Mouse (Mus musculus) forebrain, embryonic 16.5 days (tissue): ENCODE results near the gene Nkx1-2. TPM values are rescaled to one million over a fixed set of nuclear protein-coding genes. Genes with fewer than 3 reads are reported as not detected.
A peak's percentile ranks its signal among the peaks of the same experiment; 100 is the strongest.

Source experiments
- ATAC-seq: fragments of 200-750 bp; cut with Nextera tagmentation; 2 replicates; pipeline ENCODE4 v1.8.0; 2017; ENCODE audit warnings: mild to moderate bottlenecking, moderate library complexity
- H3K27ac ChIP-seq: fragments of 300-500 bp; sonication (generic); 2 replicates; pipeline ENCODE4 v1.5.1; 2014; ENCODE audit warnings: low read length, control low read depth
- H3K27me3 ChIP-seq: fragments of 300-500 bp; sonication (generic); replicated peaks from 2 replicates; pipeline ENCODE4 v1.6.1; 2014; ENCODE audit warnings: low read length; ENCODE audit not compliant: control insufficient read depth, insufficient read depth
- H3K36me3 ChIP-seq: fragments of 300-500 bp; sonication (generic); 2 replicates; pipeline ENCODE4 v1.6.1; 2014; ENCODE audit not compliant: control insufficient read depth, insufficient read depth
- H3K4me1 ChIP-seq: fragments of 300-500 bp; sonication (generic); replicated peaks from 2 replicates; pipeline ENCODE4 v1.6.1; 2014; ENCODE audit warnings: low read length; ENCODE audit not compliant: control insufficient read depth, insufficient read depth
- H3K4me2 ChIP-seq: fragments of 300-500 bp; sonication (generic); 2 replicates; pipeline ENCODE4 v1.6.1; 2014; ENCODE audit warnings: mild to moderate bottlenecking, low read length, control low read depth
- H3K4me3 ChIP-seq: fragments of 300-500 bp; sonication (generic); replicated peaks from 2 replicates; pipeline ENCODE4 v1.5.1; 2014; ENCODE audit warnings: mild to moderate bottlenecking, low read length, control low read depth
- H3K9ac ChIP-seq: fragments of 300-500 bp; sonication (generic); replicated peaks from 2 replicates; pipeline ENCODE4 v1.6.1; 2014; ENCODE audit warnings: low read depth, low read length, control low read depth
- H3K9me3 ChIP-seq: fragments of 300-500 bp; sonication (generic); 2 replicates; pipeline ENCODE4 v1.6.1; 2016; ENCODE audit warnings: low read length; ENCODE audit not compliant: control insufficient read depth
- WGBS: fragments of 180-500 bp; shearing (Covaris S2); extraction: QIAGEN DNeasy Blood & Tissue Kit; methylation state at CpG from one replicate; pipeline ENCODE4 v1.1.7; 2014; 5-methylcytosine and 5-hydroxymethylcytosine counted together
- polyA plus RNA-seq: library from polyadenylated mRNA; unstranded; fragments of >200 nt; fragmentation: Nextera tagmentation; extraction: Ambion mirVana; gene quantifications from 2 replicates; pipeline ENCODE4 v1.2.1, GENCODE M21; 2015

The Nkx1-2 gene
- polyA plus RNA-seq, 1 experiment from 2014 or later: 0.11 TPM

DNA sequence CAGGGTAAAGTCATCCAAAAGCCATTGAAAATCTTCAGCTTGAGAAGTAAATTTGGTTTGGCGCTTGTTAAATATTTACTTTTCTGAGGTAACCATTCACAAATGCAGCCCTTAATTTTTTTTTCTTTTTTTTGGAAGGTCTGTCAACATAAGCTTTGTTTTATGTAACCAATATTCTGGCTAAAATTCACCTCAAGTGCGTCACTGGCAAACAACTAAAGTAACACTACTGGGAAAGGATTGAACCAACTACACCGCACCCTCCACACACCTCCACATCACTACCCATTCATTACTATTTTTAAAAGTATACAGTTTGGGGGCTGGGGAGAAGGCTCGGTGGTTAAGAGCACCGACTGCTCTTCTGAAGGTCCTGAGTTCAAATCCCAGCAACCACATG lies 24.8 kb downstream of the Nkx1-2 start:
- 97% methylated on average over 5 of the region's 5 CpGs for WGBS
- H3K4me2 ChIP-seq: no peak overlapping the region

DNA sequence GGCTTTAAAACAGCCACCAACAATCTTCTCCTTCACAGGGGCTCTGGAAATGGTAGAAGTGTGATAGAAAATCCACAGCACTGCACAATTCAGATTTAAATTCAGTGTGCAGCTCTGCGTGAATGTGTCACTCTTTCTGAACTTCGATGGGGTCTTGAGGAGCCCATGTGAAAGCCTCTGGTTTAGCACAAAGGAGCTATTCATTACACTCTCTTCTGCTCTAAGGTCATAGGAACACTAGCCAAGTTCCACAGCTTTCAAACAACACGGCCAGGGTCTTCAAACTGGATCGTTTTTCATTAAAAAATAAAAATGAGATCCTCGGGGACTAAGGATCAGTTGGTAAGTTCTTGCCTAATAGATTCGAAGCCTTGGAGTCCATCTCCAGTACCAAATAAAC lies 26.2 kb downstream of the Nkx1-2 start:
- no peak for ATAC-seq
- H3K4me1 ChIP-seq: peaks cover 27% of the 10 kb centered on the region
- no peaks in the 10 kb centered on the region for H3K36me3 ChIP-seq
- H3K4me3 ChIP-seq: no peak overlapping the region
- H3K9ac ChIP-seq: no peak overlapping the region
- peak overlapping the region; percentile 43 for H3K27ac ChIP-seq
- WGBS: 7% methylated on average over 6 of the region's 6 CpGs
- no peaks in the 10 kb centered on the region for H3K9me3 ChIP-seq
- H3K27me3 ChIP-seq: no peaks in the 10 kb centered on the region
- no peak overlapping the region for H3K4me2 ChIP-seq

More for the DNA sequence above, 24.8 kb downstream of the Nkx1-2 start:
- Histone ChIP-seq H3K4me3 (no peak overlapping the region), H3K36me3 (no peaks in the 10 kb centered on the region), H3K27me3 (no peaks in the 10 kb centered on the region), H3K9me3 (no peaks in the 10 kb centered on the region), H3K9ac (no peak overlapping the region), H3K27ac (no peak overlapping the region), H3K4me1 (peaks cover 27% of the 10 kb centered on the region)
- ATAC-seq: no peak

DNA sequence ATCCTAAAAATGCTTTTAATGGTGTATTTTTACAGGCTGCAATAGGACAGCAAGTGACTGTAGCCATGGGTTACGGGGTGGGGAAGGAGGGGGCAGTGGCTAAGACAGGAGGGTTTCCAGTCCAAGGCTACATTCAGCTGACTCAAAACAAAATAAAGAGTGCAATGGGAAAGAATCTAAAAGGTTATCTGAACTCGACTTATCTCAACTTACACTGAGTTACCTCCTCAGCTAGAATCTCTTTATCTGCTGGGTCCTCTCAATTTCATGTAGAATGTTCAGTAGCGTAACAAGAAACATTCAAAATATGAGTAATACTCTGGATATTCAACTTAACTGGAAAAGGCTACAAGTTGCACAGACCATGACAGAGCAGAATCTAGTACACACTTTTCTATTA lies 26.7 kb downstream of the Nkx1-2 start:
- ATAC-seq: no peak
- Histone ChIP-seq H3K4me2 (no peak overlapping the region), H3K4me1 (peaks cover 27% of the 10 kb centered on the region), H3K4me3 (no peak overlapping the region), H3K9ac (no peak overlapping the region), H3K27ac (peak overlapping the region; percentile 27; the same call in 1 of the 2 replicates), H3K36me3 (no peaks in the 10 kb centered on the region), H3K27me3 (no peaks in the 10 kb centered on the region), H3K9me3 (no peaks in the 10 kb centered on the region)
- WGBS: 45% methylated on average over 3 of the region's 3 CpGs

DNA sequence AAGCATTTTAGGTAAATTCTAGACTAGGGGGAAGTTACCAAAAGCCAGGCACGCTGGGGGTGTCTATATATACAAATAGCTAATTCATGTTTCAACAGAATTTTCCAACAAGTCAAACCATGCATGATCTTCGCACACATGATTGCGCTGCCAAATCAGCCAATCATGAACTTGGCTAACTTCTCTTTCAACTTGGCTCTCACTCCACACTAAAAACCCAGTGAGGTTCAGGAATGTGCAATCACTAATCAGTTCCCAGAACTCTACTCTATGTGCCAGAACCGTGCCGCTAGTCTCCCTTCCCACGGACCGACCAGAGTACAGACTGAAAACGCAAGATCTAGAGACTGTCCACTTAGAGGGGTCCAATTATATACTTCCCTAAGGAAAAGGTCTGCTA lies 28.0 kb downstream of the Nkx1-2 start:
- H3K4me1 ChIP-seq: peaks cover 24% of the 10 kb centered on the region
- no peaks in the 10 kb centered on the region for H3K36me3 ChIP-seq
- H3K4me2 ChIP-seq: peak overlapping the region; percentile 23; the same call in 1 of the 2 replicates
- ATAC-seq: no peak
- no peaks in the 10 kb centered on the region for H3K9me3 ChIP-seq
- H3K27ac ChIP-seq: no peak overlapping the region
- H3K27me3 ChIP-seq: no peaks in the 10 kb centered on the region
- no peak overlapping the region for H3K4me3 ChIP-seq
- no peak overlapping the region for H3K9ac ChIP-seq
- WGBS: 46% methylated on average over 8 of the region's 8 CpGs

DNA sequence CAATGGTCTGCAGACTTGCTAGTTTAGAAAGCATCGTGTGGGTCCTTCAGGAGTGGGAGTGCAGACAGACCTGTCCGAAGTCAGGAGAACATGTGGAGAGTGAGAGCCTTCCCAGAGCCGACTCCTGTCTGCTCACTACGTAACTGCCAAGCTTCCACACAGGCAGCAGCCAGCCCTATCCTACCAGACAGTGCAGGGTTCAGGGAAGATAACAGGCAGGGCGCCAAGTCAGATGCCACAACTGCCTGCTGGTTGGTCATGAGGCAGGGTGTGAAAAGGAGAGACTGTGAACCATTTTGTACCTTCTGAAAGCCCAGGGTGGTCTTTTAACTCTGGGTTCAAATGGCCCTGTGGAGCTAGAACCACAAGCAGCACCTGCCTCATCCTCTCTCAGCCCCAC lies 29.4 kb downstream of the Nkx1-2 start:
- Histone ChIP-seq H3K36me3 (no peaks in the 10 kb centered on the region), H3K27ac (no peak overlapping the region), H3K4me3 (no peak overlapping the region), H3K4me1 (peaks cover 16% of the 10 kb centered on the region), H3K4me2 (no peak overlapping the region), H3K27me3 (no peaks in the 10 kb centered on the region), H3K9me3 (no peaks in the 10 kb centered on the region), H3K9ac (no peak overlapping the region)
- no peak for ATAC-seq
- 79% methylated on average over 5 of the region's 5 CpGs for WGBS

DNA sequence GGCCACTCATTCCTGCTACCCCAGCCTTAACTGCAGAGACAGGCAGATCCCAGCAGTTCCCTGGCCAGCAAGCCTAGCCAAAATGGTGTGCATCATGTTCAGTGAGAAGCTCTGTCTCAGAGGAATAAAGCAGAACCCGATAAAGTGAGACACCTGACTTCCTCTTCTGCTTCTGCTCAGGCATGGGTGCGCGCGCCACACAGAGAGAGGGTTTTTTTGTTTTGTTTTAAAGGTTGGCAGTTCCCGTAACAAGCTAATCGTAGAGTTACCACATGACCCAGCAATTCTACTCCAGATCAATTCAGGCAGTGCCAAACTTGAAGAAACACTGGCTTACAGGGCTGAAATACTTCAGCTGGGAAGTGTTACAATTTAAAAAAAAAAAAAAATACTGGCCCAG lies 30.6 kb downstream of the Nkx1-2 start:
- no peak for ATAC-seq
- H3K27me3 ChIP-seq: no peaks in the 10 kb centered on the region
- 50% methylated on average over 6 of the region's 6 CpGs for WGBS
- no peak overlapping the region for H3K4me2 ChIP-seq
- no peaks in the 10 kb centered on the region; the same call in 1 of the 2 replicates for H3K36me3 ChIP-seq
- H3K27ac ChIP-seq: no peak overlapping the region
- no peaks in the 10 kb centered on the region for H3K9me3 ChIP-seq
- no peak overlapping the region for H3K9ac ChIP-seq
- no peak overlapping the region for H3K4me3 ChIP-seq
- peaks cover 13% of the 10 kb centered on the region for H3K4me1 ChIP-seq

DNA sequence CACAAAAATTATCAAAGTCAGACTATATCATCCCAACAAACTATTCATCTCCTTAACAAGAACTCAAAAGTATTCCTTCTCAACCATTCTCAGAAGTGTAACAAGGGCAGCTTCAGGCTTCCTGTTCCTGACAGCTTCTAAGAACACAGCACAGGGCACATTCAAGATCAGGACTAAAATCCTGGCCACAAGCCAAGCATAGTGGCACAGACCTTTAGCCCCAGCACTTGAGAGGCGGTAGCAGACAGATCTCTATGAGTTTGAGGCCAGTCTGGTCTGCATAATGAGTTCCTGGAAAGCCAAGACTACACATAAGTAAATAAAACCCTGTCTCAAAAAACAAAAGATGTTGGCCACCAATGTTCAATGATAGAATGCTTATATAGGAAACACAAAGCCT lies 33.6 kb downstream of the Nkx1-2 start:
- H3K36me3 ChIP-seq: peaks cover 11% of the 10 kb centered on the region

DNA sequence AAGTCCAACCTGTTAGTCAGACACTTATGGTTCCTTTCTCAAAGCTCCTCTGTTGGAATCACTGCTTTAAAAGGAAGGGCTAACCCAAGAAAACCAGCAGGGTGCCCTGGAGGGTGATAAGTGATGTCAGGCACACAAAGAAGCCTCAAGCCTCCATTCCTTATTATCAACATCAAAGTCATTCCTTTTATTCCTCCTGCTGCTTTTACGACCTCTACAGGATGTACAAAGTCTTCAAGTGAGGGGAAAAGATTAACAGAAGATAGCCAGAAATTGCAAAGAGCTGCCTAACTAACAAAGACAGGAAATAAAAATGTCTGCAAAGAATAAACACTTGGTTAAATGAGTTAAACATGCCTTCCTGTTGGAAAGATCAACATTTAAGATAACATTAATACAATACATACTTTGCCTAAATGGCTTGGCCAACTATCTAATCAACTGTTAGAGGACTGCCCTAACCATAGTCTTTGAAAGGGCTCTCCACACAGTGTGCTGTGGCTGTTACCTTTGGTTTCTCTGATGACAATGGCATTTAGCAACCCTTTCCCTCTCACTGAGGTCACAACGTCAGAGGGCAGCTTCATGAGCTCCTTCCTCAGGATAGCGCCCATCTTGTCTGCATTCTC lies 40.2 kb downstream of the Nkx1-2 start:
- H3K9me3 ChIP-seq: no peaks in the 10 kb centered on the region
- WGBS: 67% methylated on average over 3 of the region's 3 CpGs
- no peak overlapping the region for H3K27ac ChIP-seq
- H3K36me3 ChIP-seq: peaks cover 25% of the 10 kb centered on the region
- no peak overlapping the region for H3K4me2 ChIP-seq
- H3K4me3 ChIP-seq: no peak overlapping the region
- no peak for ATAC-seq
- H3K27me3 ChIP-seq: no peaks in the 10 kb centered on the region
- H3K9ac ChIP-seq: no peak overlapping the region
- H3K4me1 ChIP-seq: no peaks in the 10 kb centered on the region

More for the DNA sequence above, 33.6 kb downstream of the Nkx1-2 start:
- Histone ChIP-seq H3K4me1 (peaks cover 4% of the 10 kb centered on the region; the same call in 1 of the 2 replicates), H3K9me3 (no peaks in the 10 kb centered on the region), H3K27ac (no peak overlapping the region), H3K27me3 (no peaks in the 10 kb centered on the region), H3K9ac (no peak overlapping the region), H3K4me2 (no peak overlapping the region), H3K4me3 (no peak overlapping the region)
- WGBS: 14% methylated on average over 1 of the region's 1 CpGs
- ATAC-seq: no peak

DNA sequence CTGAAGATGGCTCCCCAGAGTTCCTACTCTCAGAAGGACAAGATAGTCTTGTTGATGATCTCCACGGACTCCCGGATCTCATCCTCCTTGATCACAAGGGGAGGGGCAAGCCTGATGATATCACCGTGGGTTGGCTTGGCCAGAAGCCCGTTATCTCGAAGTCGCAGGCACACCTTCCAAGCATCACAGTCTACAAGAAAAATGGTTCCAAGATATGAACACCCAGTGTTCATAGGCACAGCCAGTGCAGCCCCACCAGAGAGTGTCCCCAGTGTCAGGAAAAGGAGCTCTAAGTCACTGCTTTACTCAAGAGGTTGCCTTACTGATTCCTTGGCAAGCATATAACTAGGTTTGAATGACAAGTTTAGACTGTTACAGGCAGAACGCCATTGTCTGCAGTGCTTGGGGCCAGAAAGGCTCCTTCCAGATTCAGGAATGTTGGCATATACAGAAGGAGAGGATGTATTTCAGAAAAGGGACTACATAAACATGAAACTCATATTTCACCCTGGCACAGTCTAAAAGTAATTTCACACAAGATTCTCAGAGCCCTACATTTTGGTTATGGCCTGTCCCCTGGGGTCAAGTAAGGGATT lies 41.2 kb downstream of the Nkx1-2 start:
- Histone ChIP-seq H3K4me2 (no peak overlapping the region), H3K4me1 (no peaks in the 10 kb centered on the region), H3K27ac (no peak overlapping the region), H3K9ac (no peak overlapping the region), H3K4me3 (no peak overlapping the region), H3K27me3 (no peaks in the 10 kb centered on the region), H3K36me3 (peaks cover 25% of the 10 kb centered on the region), H3K9me3 (no peaks in the 10 kb centered on the region)
- 82% methylated on average over 7 of the region's 7 CpGs for WGBS
- ATAC-seq: no peak
